Mouse (Mus musculus) hindbrain, embryonic 10.5 days (tissue): Measurements from ENCODE around the gene Plxnb3. TPM values are rescaled to one million over a fixed set of nuclear protein-coding genes. Genes with fewer than 3 reads are reported as not detected.

ENCODE experiments used
- DNase-seq: peaks from one replicate; pipeline ENCODE4 v3.0.0-alpha.2; 2017; ENCODE audit warnings: low spot score
- H3K27ac ChIP-seq: fragments of 300-500 bp; sonication (generic); 2 replicates; pipeline ENCODE4 v1.5.1; 2016; ENCODE audit warnings: mild to moderate bottlenecking, moderate library complexity
- H3K27me3 ChIP-seq: fragments of 300-500 bp; sonication (generic); 2 replicates; pipeline ENCODE4 v1.6.1; 2016; ENCODE audit warnings: mild to moderate bottlenecking; ENCODE audit not compliant: poor library complexity, insufficient read depth, severe bottlenecking
- H3K36me3 ChIP-seq: fragments of 300-500 bp; sonication (generic); 2 replicates; pipeline ENCODE4 v1.6.1; 2016; ENCODE audit warnings: mild to moderate bottlenecking, moderate library complexity
- H3K4me1 ChIP-seq: fragments of 300-500 bp; sonication (generic); replicated peaks from 2 replicates; pipeline ENCODE4 v1.6.1; 2016; ENCODE audit warnings: mild to moderate bottlenecking
- H3K4me3 ChIP-seq: fragments of 300-500 bp; sonication (generic); 2 replicates; pipeline ENCODE4 v1.5.1; 2016; ENCODE audit warnings: mild to moderate bottlenecking, moderate library complexity
- H3K9me3 ChIP-seq: fragments of 300-500 bp; sonication (generic); 2 replicates; pipeline ENCODE4 v1.6.1; 2016; ENCODE audit warnings: mild to moderate bottlenecking, moderate library complexity
- WGBS: fragments of 180-500 bp; shearing (Covaris S2); methylation state at CpG from one replicate; pipeline ENCODE4 v1.1.7; 2016; 5-methylcytosine and 5-hydroxymethylcytosine counted together
- polyA plus RNA-seq: library from polyadenylated mRNA; unstranded; fragments of >200 nt; fragmentation: Nextera tagmentation; extraction: Ambion mirVana; gene quantifications from 2 replicates; pipeline ENCODE4 v1.2.1, GENCODE M21; 2016

Plxnb3 gene
- polyA plus RNA-seq, 1 experiment from 2014 or later: 0.10 TPM

GRCm38 (mm10) chrX:73744774-73745481 is 12.0 kb upstream of the Plxnb3 start:
- no peaks in the 10 kb centered on the region for H3K27me3 ChIP-seq
- no peaks in the 10 kb centered on the region for H3K9me3 ChIP-seq
- H3K4me1 ChIP-seq: no peaks in the 10 kb centered on the region
- no peaks in the 10 kb centered on the region for H3K36me3 ChIP-seq
- WGBS: 74% methylated on average over 1 of the region's 1 CpGs
- no peak overlapping the region for H3K27ac ChIP-seq
- no peak overlapping the region for H3K4me3 ChIP-seq
- DNase-seq: no peak

- no peaks in the 10 kb centered on the region for H3K4me1 ChIP-seq
- no peaks in the 10 kb centered on the region for H3K36me3 ChIP-seq
- no peak overlapping the region for H3K4me3 ChIP-seq
- no peaks in the 10 kb centered on the region for H3K27me3 ChIP-seq
- H3K9me3 ChIP-seq: no peaks in the 10 kb centered on the region
- no peak for DNase-seq
- WGBS: 88% methylated on average over 1 of the region's 1 CpGs
- no peak overlapping the region for H3K27ac ChIP-seq
Measured at GRCm38 (mm10) chrX:73748977-73749376, 7.9 kb upstream of the Plxnb3 start.

- WGBS: 85% methylated on average over 13 of the region's 13 CpGs
- H3K9me3 ChIP-seq: no peaks in the 10 kb centered on the region
- no peak for DNase-seq
- H3K27ac ChIP-seq: no peak overlapping the region
- H3K36me3 ChIP-seq: no peaks in the 10 kb centered on the region
- H3K27me3 ChIP-seq: no peaks in the 10 kb centered on the region
- H3K4me1 ChIP-seq: 0 out of 2 replicates have a peak, but pooled peaks cover 6% of the 10 kb centered on the region
- H3K4me3 ChIP-seq: no peak overlapping the region
Measured at GRCm38 (mm10) chrX:73758611-73759290, 1.9 kb downstream of the Plxnb3 start.

- no peak for DNase-seq
- Histone ChIP-seq H3K27ac (no peak overlapping the region), H3K4me1 (no peaks in the 10 kb centered on the region), H3K4me3 (no peak overlapping the region), H3K36me3 (no peaks in the 10 kb centered on the region), H3K9me3 (no peaks in the 10 kb centered on the region), H3K27me3 (peaks cover 4% of the 10 kb centered on the region; the same call in 1 of the 2 replicates)
- WGBS: 74% methylated on average over 1 of the region's 1 CpGs
Measured at GRCm38 (mm10) chrX:73765311-73765710, 8.4 kb downstream of the Plxnb3 start.

- Histone ChIP-seq H3K9me3 (no peaks in the 10 kb centered on the region), H3K4me3 (no peak overlapping the region), H3K36me3 (no peaks in the 10 kb centered on the region), H3K4me1 (no peaks in the 10 kb centered on the region), H3K27ac (no peak overlapping the region), H3K27me3 (peaks cover 6% of the 10 kb centered on the region; the same call in 1 of the 2 replicates)
- DNase-seq: peak; percentile 13
- WGBS: 56% methylated on average over 9 of the region's 9 CpGs
Measured at GRCm38 (mm10) chrX:73767267-73767666, 10.4 kb downstream of the Plxnb3 start.

GRCm38 (mm10) chrX:73774168-73774760 is 17.4 kb downstream of the Plxnb3 start, which contains the start of gene Srpk3:
Srpk3 (plus strand) TSS chrX:73774405.
- WGBS: 74% methylated on average over 9 of the region's 9 CpGs
- H3K36me3 ChIP-seq: peaks cover 29% of the 10 kb centered on the region

GRCm38 (mm10) chrX:73774802-73775483 is 18.1 kb downstream of the Plxnb3 start:
- no peaks in the 10 kb centered on the region for H3K9me3 ChIP-seq
- DNase-seq: peak; percentile 9
- peaks cover 35% of the 10 kb centered on the region for H3K36me3 ChIP-seq
- H3K4me1 ChIP-seq: no peaks in the 10 kb centered on the region
- H3K27ac ChIP-seq: no peak overlapping the region; the same call in 1 of the 2 replicates
- H3K27me3 ChIP-seq: peaks cover 3% of the 10 kb centered on the region; the same call in 1 of the 2 replicates
- H3K4me3 ChIP-seq: no peak overlapping the region
- 69% methylated on average over 10 of the region's 10 CpGs for WGBS

More at GRCm38 (mm10) chrX:73774168-73774760, 17.4 kb downstream of the Plxnb3 start, which contains the start of gene Srpk3:
- H3K4me1 ChIP-seq: no peaks in the 10 kb centered on the region
- no peak for DNase-seq
- H3K27ac ChIP-seq: peak within 1 kb of the TSS; percentile 23; the same call in 1 of the 2 replicates
- no peaks in the 10 kb centered on the region for H3K9me3 ChIP-seq
- peaks cover 3% of the 10 kb centered on the region; the same call in 1 of the 2 replicates for H3K27me3 ChIP-seq
- no peak within 1 kb of the TSS for H3K4me3 ChIP-seq

- H3K36me3 ChIP-seq: peaks cover 55% of the 10 kb centered on the region
- 97% methylated on average over 3 of the region's 3 CpGs for WGBS
- no peaks in the 10 kb centered on the region for H3K9me3 ChIP-seq
- H3K27ac ChIP-seq: no peak overlapping the region
- no peak for DNase-seq
- H3K27me3 ChIP-seq: peaks cover 5% of the 10 kb centered on the region; the same call in 1 of the 2 replicates
- peaks cover 12% of the 10 kb centered on the region for H3K4me1 ChIP-seq
- no peak overlapping the region for H3K4me3 ChIP-seq
Measured at GRCm38 (mm10) chrX:73782227-73782626, 25.3 kb downstream of the Plxnb3 start.

- Histone ChIP-seq H3K36me3 (peaks cover 41% of the 10 kb centered on the region), H3K4me1 (peaks cover 23% of the 10 kb centered on the region), H3K9me3 (no peaks in the 10 kb centered on the region), H3K4me3 (peak overlapping the region; percentile 68), H3K27me3 (peaks cover 5% of the 10 kb centered on the region; the same call in 1 of the 2 replicates), H3K27ac (peak overlapping the region; percentile 92)
- DNase-seq: no peak
Measured at GRCm38 (mm10) chrX:73785666-73786065, 28.8 kb downstream of the Plxnb3 start.

GRCm38 (mm10) chrX:73786364-73787224 is 29.7 kb downstream of the Plxnb3 start, which contains the start of the genes Idh3g and Ssr4:
Idh3g (minus strand) TSS chrX:73786897.
Ssr4 (plus strand) TSS chrX:73787028.
- Histone ChIP-seq H3K27me3 (peaks cover 5% of the 10 kb centered on the region; the same call in 1 of the 2 replicates), H3K4me3 (peak within 1 kb of the TSS; percentile 68), H3K9me3 (no peaks in the 10 kb centered on the region), H3K4me1 (peaks cover 23% of the 10 kb centered on the region), H3K36me3 (peaks cover 41% of the 10 kb centered on the region), H3K27ac (peak within 1 kb of the TSS; percentile 92)
- DNase-seq: peak; percentile 93
- 13% methylated on average over 52 of the region's 52 CpGs for WGBS

GRCm38 (mm10) chrX:73787225-73787558 is 30.3 kb downstream of the Plxnb3 start:
- 23% methylated on average over 22 of the region's 22 CpGs for WGBS
- Histone ChIP-seq H3K4me3 (peak overlapping the region; percentile 68), H3K9me3 (no peaks in the 10 kb centered on the region), H3K36me3 (peaks cover 35% of the 10 kb centered on the region), H3K27me3 (peaks cover 5% of the 10 kb centered on the region; the same call in 1 of the 2 replicates), H3K4me1 (peaks cover 23% of the 10 kb centered on the region), H3K27ac (peak overlapping the region; percentile 92)
- DNase-seq: no peak
